Mouse (Mus musculus): ENCODE data around the gene Lrrc25.

Gene Lrrc25

DNA sequence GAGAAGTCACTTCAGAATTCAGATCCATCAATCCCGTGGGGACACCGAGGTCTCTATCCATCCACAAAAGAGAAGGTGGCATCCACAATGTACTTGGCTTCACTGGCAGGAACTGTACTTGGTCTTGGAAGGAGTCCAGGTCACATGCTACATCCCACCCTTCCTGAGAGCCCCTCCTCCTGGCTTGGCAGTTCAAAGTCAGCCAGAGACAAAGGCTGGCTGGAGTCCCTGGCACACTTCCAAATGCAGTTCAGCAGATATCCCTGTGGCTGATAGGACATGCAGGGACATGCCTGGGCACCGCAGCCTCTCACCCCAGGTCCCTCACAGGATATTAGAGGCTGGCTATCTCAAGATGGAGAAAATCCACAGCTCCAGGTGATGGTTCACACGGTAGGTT is 33.4 kb downstream of the Lrrc25 start:
- peak; percentile 99 for DNase-seq

DNA sequence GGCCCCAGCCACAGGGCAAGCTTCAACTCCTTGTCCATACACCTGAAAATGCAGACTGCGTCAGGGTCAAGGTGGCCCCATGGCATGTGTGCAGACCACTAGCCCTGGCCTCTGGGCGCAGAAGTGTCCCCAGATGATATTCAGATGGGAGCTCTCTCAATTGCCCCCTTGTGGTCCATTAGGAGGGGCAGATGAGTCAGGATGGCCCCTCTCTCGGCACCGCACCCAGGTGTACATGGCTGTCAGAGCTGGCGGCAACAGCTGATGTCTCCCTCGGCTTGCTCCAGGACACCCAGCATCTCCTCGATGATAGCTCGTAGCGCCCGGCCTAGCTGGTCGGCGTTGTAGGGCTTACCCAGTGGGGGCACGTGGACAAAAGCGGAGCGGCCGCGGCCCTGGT is 34.4 kb downstream of the Lrrc25 start:
- peak; percentile 92 for DNase-seq

DNA sequence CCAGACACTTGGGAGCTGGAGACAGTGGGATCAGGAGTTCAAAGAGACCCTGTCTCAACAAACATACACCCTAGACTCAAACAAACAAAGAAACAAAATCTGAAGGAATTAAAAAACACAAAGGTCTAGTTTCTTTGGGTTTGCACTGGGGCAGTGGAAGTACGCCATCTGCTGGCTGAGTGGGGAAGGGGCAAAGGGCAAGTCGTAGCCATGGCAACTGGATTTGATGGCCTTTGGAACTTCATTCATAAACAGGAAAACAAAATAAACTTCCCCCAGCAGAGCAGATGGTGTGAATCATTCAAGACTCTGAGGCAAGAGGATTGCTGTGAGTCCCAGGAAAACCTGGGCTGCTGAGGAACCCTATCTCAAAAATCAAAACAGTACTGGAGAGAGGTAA is 37.3 kb downstream of the Lrrc25 start:
- peak; percentile 94 for DNase-seq

DNA sequence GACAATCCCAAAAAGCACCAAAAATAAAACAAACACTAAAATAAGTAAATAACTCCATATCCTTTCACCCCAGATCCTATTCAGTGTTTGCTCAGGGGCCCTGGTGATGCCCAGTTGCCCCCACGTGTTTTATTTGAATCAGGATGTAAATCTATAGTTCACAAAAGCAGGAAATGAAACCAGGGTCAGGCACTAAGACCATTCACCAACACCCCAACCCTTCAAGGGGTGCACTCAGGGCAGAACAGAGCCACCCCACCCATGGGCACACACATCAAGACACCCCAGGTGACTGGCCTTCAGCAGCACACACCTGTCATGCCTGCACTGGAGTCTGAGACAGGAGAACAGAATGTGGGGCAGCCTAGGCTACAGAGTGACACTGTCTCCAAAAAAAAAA is 38.2 kb downstream of the Lrrc25 start:
- DNase-seq, result no peak

DNA sequence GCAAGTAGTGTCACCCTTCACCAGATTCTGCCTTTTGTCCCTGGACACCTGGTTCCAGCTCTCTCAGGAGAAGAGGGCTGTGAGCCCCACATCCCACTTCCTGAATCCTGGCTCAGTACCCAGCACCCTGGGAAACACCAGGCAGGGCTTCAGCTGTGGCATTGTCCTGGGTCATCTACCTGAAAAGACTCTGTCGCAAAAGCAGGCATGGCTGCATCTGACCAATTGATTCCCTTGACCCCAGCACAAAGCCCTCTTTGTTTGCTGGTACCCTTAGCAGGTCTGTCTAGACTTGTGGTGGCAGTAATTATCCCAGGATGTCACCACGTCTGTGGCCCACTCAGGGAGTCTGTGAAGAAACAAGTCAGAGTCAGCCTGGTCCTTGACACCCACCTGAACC is 39.5 kb downstream of the Lrrc25 start:
- DNase-seq, result no peak

DNA sequence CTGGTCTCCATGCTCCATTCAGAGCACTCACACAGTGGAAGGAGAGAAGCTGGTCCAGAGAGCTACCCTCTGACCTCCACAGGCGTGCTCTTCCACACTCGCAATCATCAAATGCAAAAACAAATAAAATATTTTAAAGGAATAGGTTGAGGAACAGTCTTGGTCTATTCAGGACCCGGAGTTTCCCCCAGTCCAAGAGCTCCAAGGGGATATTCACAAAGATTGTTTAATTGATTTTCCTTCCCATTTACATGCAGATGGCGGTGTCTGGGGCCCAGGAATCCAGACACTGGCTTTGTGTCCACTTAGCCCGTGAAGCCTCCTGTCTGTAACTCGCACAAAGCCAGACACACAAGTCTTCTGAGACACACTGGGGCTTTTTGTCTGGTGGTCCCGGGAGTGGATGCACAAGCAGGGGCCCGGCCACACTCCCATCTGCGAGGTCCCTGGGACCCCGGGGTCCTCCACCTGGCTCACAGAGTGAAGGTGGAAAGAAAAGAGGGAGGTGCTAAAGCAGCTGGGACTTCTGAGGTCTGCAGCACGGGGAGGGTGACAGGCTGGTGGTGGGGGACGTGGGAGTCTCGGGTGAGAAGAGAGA is 40.3 kb downstream of the Lrrc25 start:
- DNase-seq, result no peak

DNA sequence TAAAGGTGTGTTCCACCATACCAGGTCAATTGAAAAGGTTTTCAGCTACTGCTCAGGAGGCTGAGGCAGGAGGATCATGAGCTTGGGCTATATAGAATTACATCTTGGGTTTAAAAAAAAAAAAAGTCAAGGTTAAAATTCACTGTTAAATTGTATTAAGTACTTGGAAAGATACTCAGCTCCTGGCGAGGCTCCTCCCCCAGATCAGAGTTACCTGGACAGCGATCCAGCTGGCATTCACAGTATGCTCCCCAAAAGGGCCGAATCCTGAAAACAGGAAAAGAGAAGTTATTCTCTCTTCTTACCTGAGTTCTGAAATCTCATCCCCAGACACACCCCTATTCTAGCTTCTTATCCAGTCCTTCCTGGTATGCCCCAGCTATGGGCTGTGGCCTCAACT is 41.3 kb downstream of the Lrrc25 start:
- no peak for DNase-seq

DNA sequence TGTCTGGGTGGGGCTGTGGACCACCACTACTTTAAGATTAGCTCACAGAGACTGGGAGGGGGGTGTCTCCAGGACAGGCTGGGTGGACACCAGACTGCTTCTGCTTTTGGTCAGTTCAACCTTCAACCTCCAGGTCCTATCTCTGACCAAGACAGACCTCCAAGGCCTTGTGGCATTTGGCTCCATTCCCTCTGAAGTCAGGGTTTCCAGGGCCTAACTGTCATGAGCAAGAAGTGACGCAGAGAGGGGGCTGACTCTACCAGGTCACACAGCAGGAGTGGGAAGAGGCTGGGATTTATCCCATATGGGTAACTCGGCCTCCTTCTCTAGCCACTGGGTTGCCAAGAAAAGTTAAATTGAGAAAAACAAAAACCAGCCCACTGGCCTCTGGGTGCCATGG is 41.8 kb downstream of the Lrrc25 start:
- DNase-seq, result no peak

DNA sequence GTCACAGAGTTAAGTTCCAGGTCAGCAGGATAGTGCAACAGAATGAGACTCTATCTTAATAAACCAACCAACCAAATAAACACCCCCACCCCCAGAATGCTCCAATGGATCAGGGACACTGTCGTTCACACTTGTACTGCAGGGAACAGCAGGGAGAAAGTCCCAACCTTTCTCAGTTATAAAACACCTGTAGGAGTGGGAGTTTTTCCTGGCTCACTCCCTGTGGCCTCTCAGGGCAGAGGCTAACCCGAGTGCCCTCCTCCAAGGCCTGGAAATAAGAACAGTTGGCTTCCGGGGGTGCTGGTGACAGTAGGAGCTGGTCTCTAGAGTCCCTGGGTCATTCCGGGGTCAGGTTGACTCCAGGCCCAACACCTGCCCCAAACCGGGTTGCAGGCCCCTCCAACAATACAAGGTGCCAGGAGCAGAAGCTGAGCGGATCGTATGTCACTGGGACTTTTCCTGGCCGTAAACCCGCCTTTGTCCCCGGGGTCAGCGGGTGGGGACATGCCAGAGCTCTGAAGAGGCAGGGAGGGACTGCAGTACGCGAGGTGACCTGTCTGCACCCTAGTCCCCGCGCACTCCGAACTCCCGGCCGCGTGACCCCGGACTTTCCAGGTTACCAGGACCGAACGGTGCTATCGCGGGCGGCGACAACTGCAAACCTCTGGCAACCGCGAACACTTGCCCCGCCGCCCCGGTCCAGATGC is 43.1 kb downstream of the Lrrc25 start:
- DNase-seq, result no peak

DNA sequence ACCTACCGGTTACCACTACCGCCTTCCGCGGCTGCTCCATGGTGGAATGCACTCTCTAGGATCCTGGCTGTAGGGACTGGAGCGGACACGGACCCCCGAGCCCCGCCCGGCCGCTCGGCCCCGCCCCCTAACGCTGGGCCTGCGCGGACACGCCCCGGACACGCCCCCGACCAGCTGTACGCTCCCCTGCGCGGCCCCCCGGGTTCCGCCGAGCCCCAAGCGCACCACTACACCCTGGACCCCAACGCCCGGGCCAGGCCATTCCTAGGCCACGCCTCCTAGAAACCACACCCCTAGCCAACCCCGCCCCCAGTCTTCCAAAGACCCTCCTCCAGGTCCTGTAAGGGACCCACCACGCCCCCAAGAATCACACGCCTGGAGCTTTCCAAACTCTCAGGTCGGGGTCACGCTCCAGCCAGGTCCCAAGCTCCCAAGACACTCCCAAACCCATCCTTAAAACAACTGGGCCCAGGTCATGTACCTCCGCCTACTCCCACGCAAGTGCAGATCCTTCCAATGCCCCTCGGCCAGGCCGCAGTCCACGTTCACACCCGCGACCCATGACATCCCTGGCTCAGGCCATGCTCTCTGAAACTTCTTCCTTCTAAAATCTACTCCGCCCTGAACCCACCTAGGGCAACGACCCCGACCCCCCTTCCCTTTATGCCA is 43.8 kb downstream of the Lrrc25 start:
- peak; percentile 99 for DNase-seq

DNA sequence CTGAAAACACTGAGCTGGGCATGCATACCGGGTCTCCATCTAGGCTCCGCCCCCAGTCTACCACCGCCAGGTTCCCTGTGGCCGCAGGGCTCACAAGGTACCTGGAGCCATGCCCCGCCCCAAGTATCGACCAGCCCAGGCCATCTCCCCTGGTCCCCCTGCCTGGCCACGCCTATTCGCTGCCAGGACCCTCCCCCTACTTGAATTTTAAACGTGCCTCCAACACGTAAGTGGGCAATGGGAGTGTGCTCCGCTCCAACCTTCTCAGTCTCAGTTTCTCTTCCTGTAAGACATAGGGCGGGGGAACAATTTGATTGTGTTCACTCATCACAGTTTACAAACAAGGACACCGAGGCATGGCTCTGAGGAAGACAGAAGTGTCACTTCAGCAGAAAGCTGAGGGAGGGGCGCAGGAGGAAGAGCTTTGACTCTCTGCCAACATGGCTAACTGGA is 44.3 kb downstream of the Lrrc25 start, which contains the start of gene Pgpep1:
Gene Pgpep1 (minus strand): TSS at position 116 of the 453 bp plus-strand sequence.
- DNase-seq, result no peak

DNA sequence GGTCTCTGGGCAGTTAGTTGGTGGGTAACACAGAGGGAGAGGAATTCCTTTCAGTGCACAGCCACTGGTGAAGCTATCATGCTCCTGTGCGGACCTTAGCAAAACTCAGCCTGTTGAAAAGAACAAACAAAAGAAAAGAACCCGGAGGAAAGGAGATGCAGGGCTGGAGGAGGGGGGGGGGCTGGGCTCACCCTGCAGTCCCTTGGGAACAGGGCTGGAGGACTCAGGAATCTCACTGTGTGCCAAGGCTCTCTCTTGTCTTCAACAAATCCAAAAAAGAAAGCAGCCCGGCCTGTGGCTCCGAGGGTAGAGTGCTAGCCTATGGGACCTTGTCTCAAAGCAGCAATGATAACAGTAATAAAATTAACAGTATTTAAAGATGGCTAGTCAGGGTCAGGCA is 47.7 kb downstream of the Lrrc25 start:
- no peak for DNase-seq

DNA sequence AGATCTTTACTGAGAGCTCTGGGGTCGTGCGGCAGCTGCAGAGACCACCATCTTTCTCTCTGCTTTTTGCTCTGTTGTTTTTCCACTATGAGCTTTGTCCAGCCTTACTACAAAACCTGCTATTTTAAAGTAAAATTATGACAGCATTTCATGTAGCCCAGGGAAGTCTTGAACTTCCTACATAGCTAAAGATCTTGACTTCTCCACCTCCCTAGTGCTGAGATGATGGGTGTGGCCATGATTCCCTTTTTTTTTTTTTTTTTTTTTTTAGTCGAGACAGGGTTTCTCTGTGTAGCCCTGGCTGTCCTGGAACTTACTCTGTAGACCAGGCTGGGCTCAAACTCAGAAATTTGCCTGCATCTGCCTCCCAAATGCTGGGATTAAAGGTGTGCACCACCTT is 48.7 kb downstream of the Lrrc25 start:
- DNase-seq, result no peak

DNA sequence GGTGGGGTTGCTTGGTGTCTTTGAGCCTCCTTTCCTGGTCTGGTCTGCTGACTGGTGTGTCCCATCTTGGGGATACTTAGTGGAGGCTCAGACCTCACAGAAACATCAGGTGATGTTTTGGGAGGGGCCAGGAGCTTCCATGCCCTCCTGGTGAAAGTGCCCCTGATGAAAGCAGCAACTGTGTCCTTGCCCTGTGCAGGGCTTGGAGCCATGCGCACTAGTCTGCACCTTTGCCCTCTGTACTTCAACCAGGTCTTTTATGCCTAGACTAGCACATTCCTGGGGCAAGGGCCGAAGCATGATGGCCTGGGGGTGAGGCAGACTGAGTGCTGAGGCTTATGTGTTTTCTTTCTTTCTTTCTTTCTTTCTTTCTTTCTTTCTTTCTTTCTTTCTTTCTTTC is 49.6 kb downstream of the Lrrc25 start:
- no peak for DNase-seq

DNA sequence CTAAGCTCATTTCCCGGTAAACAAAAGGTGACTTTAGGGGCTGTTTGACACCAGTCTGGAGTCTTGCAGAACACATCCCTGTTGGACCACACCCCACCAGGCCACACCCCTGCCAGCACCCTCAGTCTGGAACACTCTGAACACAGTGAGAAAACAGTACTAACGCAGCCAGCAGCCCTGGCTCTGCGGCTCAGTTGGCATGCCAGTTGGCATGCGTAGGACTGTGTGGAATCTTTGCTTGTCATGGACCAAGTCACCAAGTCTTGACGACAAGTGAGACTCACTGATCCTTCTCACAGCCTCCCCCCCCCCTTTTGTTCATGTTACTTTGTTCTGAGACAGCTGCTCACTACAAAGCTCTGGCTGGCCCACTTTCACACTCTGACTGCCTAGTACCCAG is 51.1 kb downstream of the Lrrc25 start:
- DNase-seq, result peak; percentile 98

Measured in heart, adult 11 months (tissue).